Mouse (Mus musculus) midbrain, embryonic 14.5 days (tissue): Measurements from ENCODE around the gene Rfk. TPM values are rescaled to one million over a fixed set of nuclear protein-coding genes. Genes with fewer than 3 reads are reported as not detected.

Source experiments
- ATAC-seq: fragments of 200-750 bp; cut with Nextera tagmentation; 2 replicates; pipeline ENCODE4 v1.8.0; 2017; ENCODE audit warnings: moderate number of reproducible peaks, moderate library complexity; ENCODE audit not compliant: low FRiP score, low TSS enrichment
- DNase-seq: peaks from one replicate; pipeline ENCODE4 v3.0.0-alpha.2; 2015
- H3K27ac ChIP-seq: fragments of 300-500 bp; sonication (generic); replicated peaks from 2 replicates; pipeline ENCODE4 v1.5.1; 2014; ENCODE audit warnings: mild to moderate bottlenecking, low read depth, low read length, moderate library complexity
- H3K27me3 ChIP-seq: fragments of 300-500 bp; sonication (generic); 2 replicates; pipeline ENCODE4 v1.6.1; 2014; ENCODE audit warnings: low read length, control low read depth, mixed read lengths; ENCODE audit not compliant: control insufficient read depth, insufficient read depth
- H3K36me3 ChIP-seq: fragments of 300-500 bp; sonication (generic); 2 replicates; pipeline ENCODE4 v1.6.1; 2014; ENCODE audit warnings: low read length, control low read depth; ENCODE audit not compliant: control insufficient read depth, insufficient read depth
- H3K4me1 ChIP-seq: fragments of 300-500 bp; sonication (generic); 2 replicates; pipeline ENCODE4 v1.6.1; 2014; ENCODE audit warnings: mild to moderate bottlenecking, antibody characterized with exemption, low read length, control low read depth; ENCODE audit not compliant: control insufficient read depth, insufficient read depth
- H3K4me2 ChIP-seq: fragments of 300-500 bp; sonication (generic); 2 replicates; pipeline ENCODE4 v1.6.1; 2014; ENCODE audit warnings: mild to moderate bottlenecking, low read length, moderate library complexity
- H3K4me3 ChIP-seq: fragments of 300-500 bp; sonication (generic); replicated peaks from 2 replicates; pipeline ENCODE4 v1.5.1; 2014; ENCODE audit warnings: low read depth, low read length
- H3K9ac ChIP-seq: fragments of 300-500 bp; sonication (generic); replicated peaks from 2 replicates; pipeline ENCODE4 v1.6.1; 2014; ENCODE audit warnings: mild to moderate bottlenecking, low read length, moderate library complexity
- H3K9me3 ChIP-seq: fragments of 300-500 bp; sonication (generic); 2 replicates; pipeline ENCODE4 v1.6.1; 2016; ENCODE audit warnings: low read length, control low read depth, mixed read lengths; ENCODE audit not compliant: control insufficient read depth
- WGBS: fragments of 180-500 bp; shearing (Covaris S2); extraction: QIAGEN DNeasy Blood & Tissue Kit; methylation state at CpG from one replicate; pipeline ENCODE4 v1.1.7; 2014; 5-methylcytosine and 5-hydroxymethylcytosine counted together
- polyA plus RNA-seq: library from polyadenylated mRNA; unstranded; fragments of >200 nt; fragmentation: Nextera tagmentation; extraction: Ambion mirVana; gene quantifications from 2 replicates; pipeline ENCODE4 v1.2.1, GENCODE M21; 2014

The Rfk gene
- 56.6 and 71.0 TPM in 2 replicates for polyA plus RNA-seq

DNA sequence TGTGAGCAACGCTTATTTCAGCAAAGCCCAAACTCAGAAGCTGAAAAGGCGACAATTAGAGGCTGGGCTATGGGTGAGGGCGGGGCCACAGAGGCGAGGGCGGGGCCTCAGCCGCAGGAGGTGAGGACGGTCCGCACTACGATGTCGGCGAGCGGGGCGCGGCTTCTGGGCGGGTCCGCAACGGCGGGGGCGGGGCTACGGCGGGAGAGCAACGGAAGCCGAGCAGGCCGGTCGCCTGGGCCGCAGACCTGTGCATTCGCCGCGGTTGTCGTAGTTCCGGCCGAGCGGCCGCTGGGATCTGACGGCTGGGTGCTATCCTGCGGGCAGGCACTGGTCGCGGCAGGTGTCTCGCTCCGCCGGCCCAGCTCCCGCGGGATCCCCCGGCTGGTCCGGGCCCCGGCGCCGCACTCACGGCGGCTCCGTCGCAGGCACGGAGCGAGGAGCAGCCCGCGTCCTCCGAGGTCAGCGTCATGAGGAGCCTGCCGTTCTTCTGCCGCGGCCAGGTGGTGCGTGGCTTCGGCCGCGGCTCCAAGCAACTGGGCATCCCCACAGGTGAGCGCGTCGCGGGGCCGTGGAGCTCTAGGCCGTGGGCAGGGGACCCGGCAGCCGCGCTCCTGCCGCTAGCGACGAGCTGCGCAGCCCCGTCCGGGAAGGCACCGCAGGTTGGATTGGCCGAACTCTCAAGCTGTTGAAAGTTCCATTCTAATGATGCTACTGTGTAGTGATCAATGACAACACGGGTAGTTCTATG lies at the start of gene Rfk:
Gene Rfk, plus strand, starts transcription at position 203 of the 751 bp plus-strand sequence.
- peak; percentile 94 for DNase-seq
- Histone ChIP-seq H3K4me2 (peak within 1 kb of the TSS; percentile 72), H3K4me1 (peaks cover 10% of the 10 kb centered on the region), H3K9me3 (no peaks in the 10 kb centered on the region), H3K36me3 (peaks cover 15% of the 10 kb centered on the region; the same call in 1 of the 2 replicates), H3K9ac (peak within 1 kb of the TSS; percentile 86), H3K27ac (peak within 1 kb of the TSS; percentile 68), H3K4me3 (peak within 1 kb of the TSS; percentile 96), H3K27me3 (0 out of 2 replicates have a peak, but pooled peaks cover 4% of the 10 kb centered on the region)
- ATAC-seq: peak; percentile 97
- WGBS: under 1% methylated on average over 83 of the region's 83 CpGs

DNA sequence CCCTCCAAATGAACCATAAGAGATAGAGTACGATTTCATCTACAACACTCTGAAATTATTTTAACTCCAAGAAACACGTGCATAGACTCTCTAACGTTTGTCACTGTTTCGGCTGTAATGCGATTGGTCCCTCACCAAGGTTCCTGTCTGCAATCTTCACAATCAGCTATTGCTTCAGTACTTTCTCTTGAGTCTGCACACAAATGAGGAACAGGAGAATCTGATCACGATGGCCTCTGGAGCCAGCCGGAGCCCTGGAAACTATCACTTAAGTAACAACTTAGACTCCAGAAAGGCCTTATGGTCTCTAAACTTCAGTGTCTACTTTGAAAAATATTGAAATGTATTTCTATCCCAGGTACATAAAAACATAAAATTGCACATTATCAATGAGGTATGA lies 49.0 kb upstream of the Rfk start:
- Histone ChIP-seq H3K4me2 (no peak overlapping the region), H3K9ac (no peak overlapping the region), H3K9me3 (no peaks in the 10 kb centered on the region), H3K27me3 (no peaks in the 10 kb centered on the region), H3K36me3 (no peaks in the 10 kb centered on the region), H3K4me1 (no peaks in the 10 kb centered on the region), H3K27ac (no peak overlapping the region), H3K4me3 (no peak overlapping the region)
- WGBS: 93% methylated on average over 7 of the region's 7 CpGs
- DNase-seq (no peak), ATAC-seq (no peak)

DNA sequence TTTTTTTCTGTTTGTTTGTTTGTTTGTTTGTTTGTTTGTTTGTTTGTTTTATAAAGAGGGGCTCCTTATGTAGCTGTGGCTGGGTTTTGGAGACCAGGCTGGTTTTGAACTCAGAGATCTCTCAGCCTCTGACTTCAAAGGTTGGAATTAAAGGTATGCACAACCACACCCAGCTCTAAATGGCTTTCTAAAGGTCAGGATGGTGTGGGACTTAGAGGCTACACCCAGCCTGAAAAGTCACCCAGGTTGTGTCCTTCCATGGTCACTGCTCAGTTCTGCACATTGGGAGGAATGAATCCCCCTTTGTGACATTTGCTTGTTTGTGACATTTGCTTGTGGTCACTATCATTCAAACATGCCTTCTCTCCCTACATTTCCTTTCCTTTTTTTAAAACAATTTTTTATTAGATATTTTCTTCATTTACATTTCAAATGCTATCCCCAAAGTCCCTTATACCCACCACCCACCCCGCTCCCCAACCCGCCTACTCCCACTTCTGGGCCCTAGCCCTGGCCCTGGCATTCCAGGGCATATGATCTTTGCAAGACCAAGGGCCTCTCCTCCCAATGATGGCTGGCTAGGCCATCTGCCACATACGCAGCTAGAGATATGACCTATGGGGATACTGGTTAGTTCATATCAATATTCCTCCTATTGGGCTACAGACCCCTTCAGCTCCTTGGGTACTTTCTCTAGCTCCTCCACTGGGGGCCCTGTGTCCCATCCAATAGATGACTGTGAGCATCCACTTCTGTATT lies 46.9 kb upstream of the Rfk start:
- ATAC-seq (no peak), DNase-seq (no peak)
- Histone ChIP-seq H3K27me3 (no peaks in the 10 kb centered on the region), H3K36me3 (no peaks in the 10 kb centered on the region), H3K9me3 (no peaks in the 10 kb centered on the region), H3K4me1 (no peaks in the 10 kb centered on the region), H3K4me2 (no peak overlapping the region), H3K4me3 (no peak overlapping the region), H3K27ac (no peak overlapping the region), H3K9ac (no peak overlapping the region)
- whole genome bisulfite sequencing: 97% methylated on average over 3 of the region's 3 CpGs

DNA sequence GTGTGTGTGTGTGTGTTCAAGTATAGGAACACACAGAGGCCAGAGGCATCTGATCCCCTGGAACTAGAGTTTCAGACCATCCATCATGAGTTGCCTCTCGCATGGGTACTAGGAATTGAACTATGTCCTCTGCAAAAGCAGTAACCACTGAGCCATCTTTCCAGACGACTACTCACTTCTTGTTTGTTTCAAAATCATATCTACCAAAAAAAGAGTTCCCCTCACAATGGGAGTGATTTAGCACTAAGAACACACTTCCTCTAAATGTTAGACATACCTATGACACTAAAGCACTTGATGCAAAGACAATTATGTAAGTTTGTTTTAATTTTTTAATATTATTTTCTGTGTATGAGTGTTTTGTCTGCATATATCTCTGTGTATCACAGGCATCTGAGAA lies 46.0 kb upstream of the Rfk start:
- H3K4me1 ChIP-seq: no peaks in the 10 kb centered on the region
- no peak overlapping the region for H3K4me3 ChIP-seq
- no peak for DNase-seq
- no peak overlapping the region for H3K9ac ChIP-seq
- H3K9me3 ChIP-seq: no peaks in the 10 kb centered on the region
- no peaks in the 10 kb centered on the region for H3K27me3 ChIP-seq
- 95% methylated on average over 2 of the region's 2 CpGs for WGBS
- no peak overlapping the region for H3K4me2 ChIP-seq
- H3K27ac ChIP-seq: no peak overlapping the region
- H3K36me3 ChIP-seq: no peaks in the 10 kb centered on the region
- no peak for ATAC-seq

DNA sequence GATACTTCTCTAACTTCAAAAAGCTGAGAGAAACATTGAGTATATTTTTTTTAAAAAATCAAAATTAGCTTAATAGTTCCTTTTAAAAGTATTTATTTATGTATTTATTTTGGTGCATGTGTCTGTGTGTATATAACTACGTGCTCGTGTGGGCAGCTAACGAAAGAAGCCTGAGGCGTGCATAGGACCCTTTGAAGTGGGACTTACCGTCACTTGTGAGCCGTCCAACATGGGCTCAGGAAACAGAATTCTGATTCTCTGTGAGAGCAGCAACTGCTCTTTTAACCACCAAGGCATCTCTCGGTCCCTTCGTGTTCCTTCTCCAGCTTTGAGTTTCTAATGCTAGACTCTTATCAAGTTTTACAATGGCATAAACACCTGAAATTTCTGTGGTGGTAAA lies 40.1 kb upstream of the Rfk start:
- Histone ChIP-seq H3K4me2 (no peak overlapping the region), H3K27me3 (peaks cover 27% of the 10 kb centered on the region), H3K4me1 (peaks cover 7% of the 10 kb centered on the region), H3K4me3 (no peak overlapping the region), H3K9ac (no peak overlapping the region), H3K27ac (no peak overlapping the region), H3K9me3 (no peaks in the 10 kb centered on the region), H3K36me3 (no peaks in the 10 kb centered on the region)
- WGBS: 75% methylated on average over 8 of the region's 8 CpGs
- ATAC-seq: no peak
- no peak for DNase-seq

DNA sequence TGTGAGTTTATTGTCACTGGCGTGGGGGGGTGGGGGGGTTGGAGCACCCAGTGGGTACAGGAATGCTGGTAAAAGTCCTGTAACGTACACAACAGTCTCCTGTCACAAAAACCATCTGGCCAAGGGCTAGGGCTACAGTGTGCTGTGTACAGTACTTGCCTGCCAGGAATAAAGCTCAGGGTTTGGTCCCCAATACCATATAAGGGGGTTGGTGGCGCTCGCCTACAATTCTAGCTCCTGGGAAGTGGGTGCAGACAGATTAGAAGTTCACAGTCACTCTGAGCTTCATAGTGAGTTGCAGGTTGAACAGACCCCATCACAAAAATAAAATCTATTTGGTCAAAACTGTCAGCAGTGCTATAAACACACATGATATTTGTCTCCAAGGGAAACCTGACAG lies 39.5 kb upstream of the Rfk start:
- no peak overlapping the region for H3K4me2 ChIP-seq
- DNase-seq (no peak), ATAC-seq (no peak)
- H3K4me1 ChIP-seq: peaks cover 7% of the 10 kb centered on the region
- no peak overlapping the region for H3K27ac ChIP-seq
- WGBS: 79% methylated on average over 4 of the region's 4 CpGs
- peaks cover 27% of the 10 kb centered on the region for H3K27me3 ChIP-seq
- H3K36me3 ChIP-seq: no peaks in the 10 kb centered on the region
- H3K9me3 ChIP-seq: no peaks in the 10 kb centered on the region
- no peak overlapping the region for H3K9ac ChIP-seq
- no peak overlapping the region for H3K4me3 ChIP-seq

DNA sequence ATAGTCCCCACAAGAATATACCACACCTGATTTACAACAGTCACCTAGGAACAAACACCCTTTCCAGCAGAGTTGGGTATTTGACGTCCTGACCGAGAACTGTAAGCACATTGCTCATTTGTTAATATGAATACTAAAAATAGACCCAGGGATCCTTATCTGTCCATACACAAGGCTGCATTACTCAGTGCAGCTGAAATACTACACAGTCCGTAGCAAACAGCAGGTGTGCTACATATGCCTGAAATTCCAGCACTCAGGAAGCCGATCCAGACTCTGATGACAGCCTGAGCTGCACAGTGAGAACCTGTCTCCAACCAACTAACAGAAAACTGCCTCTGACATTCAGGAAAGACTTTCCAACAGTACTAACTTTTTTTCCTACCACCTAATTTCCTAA lies 39.0 kb upstream of the Rfk start:
- H3K4me2 ChIP-seq: no peak overlapping the region
- ATAC-seq (no peak), DNase-seq (no peak)
- 69% methylated on average over 4 of the region's 4 CpGs for WGBS
- H3K27me3 ChIP-seq: peaks cover 27% of the 10 kb centered on the region
- no peak overlapping the region for H3K27ac ChIP-seq
- no peak overlapping the region for H3K9ac ChIP-seq
- no peaks in the 10 kb centered on the region for H3K36me3 ChIP-seq
- no peak overlapping the region for H3K4me3 ChIP-seq
- peaks cover 7% of the 10 kb centered on the region for H3K4me1 ChIP-seq
- H3K9me3 ChIP-seq: no peaks in the 10 kb centered on the region

DNA sequence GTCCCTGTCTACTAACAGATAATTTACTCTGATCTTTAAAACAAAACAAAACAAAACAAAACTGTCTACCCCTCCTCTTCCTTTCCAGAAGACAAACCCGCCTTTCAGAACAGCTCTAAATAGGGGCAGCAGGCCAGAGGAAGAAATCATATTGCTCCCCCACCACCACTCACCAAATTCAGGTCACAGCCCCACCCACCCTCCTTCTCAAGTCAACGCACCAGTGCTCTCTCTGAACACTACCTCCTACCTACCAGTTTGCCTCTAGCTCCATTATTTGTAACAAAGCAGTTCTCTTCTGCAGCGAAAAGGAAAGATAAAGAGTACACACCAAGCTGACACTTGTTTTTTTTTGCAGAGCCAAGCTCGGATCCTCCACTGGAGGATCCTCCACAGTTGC lies 38.5 kb upstream of the Rfk start:
- WGBS: 18% methylated on average over 4 of the region's 4 CpGs
- Histone ChIP-seq H3K9ac (no peak overlapping the region), H3K9me3 (no peaks in the 10 kb centered on the region), H3K4me1 (peaks cover 7% of the 10 kb centered on the region), H3K27me3 (peaks cover 27% of the 10 kb centered on the region), H3K4me2 (no peak overlapping the region), H3K36me3 (no peaks in the 10 kb centered on the region), H3K27ac (no peak overlapping the region), H3K4me3 (no peak overlapping the region)
- DNase-seq (no peak), ATAC-seq (no peak)
